Mouse (Mus musculus): ENCODE measurements around the gene Zfp575. TPM values are rescaled to one million over a fixed set of nuclear protein-coding genes. Genes with fewer than 3 reads are reported as not detected.

Gene Zfp575
- polyA plus RNA-seq, 1 experiment: 0.27 TPM

- DNase-seq: no peak
- TF ChIP-seq POLR2A (IDR thresholded peaks at IDR 0.05; ENCODE audit: borderline replicate concordance, extremely low read depth, low read depth, low read length): no peak
- no peak for TF ChIP-seq CTCF (IDR thresholded peaks at IDR 0.05; ENCODE audit: insufficient read depth, low read length)
- WGBS: 79% methylated on average over 6 of the region's 6 CpGs
- Histone ChIP-seq H3K4me3 (replicated peaks; ENCODE audit: extremely low read depth, low read depth, low read length) (no peak overlapping the region), H3K4me1 (ENCODE audit: control insufficient read depth, insufficient read depth, low read length) (peaks cover 2% of the 10 kb centered on the region; the same call in 1 of the 2 replicates)
These were observed 5.3 kb upstream of the Zfp575 start for GRCm38 (mm10) chr7:24592781-24593180.

DNA sequence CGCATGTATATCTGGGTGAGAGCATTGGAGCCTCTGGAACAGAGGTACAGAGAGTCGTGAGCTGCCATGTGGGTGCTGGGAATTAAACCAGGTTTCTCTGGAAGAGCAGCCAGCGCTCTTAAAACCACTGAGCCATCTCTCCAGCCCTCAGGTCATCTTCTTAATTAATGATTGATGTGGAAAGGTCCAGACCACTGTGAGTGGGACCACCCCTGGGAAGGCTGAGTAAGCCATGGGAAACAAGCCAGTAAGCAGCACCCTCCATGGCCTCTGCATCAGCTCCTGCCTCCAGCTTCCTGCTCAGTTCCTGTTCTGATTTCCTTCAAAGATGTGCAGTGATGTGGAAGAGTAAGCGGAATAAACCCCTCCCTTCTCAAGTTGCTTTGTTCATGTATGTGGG is 4.7 kb upstream of the Zfp575 start:
- 49% methylated on average over 4 of the region's 4 CpGs for WGBS
- DNase-seq: no peak
- H3K4me1 ChIP-seq (ENCODE audit: control insufficient read depth, insufficient read depth, low read length): peaks cover 7% of the 10 kb centered on the region; the same call in 1 of the 2 replicates
- no peak overlapping the region for H3K4me3 ChIP-seq (replicated peaks; ENCODE audit: extremely low read depth, low read depth, low read length)
- TF ChIP-seq POLR2A (IDR thresholded peaks at IDR 0.05; ENCODE audit: borderline replicate concordance, extremely low read depth, low read depth, low read length): no peak
- TF ChIP-seq CTCF (IDR thresholded peaks at IDR 0.05; ENCODE audit: insufficient read depth, low read length): no peak

DNA sequence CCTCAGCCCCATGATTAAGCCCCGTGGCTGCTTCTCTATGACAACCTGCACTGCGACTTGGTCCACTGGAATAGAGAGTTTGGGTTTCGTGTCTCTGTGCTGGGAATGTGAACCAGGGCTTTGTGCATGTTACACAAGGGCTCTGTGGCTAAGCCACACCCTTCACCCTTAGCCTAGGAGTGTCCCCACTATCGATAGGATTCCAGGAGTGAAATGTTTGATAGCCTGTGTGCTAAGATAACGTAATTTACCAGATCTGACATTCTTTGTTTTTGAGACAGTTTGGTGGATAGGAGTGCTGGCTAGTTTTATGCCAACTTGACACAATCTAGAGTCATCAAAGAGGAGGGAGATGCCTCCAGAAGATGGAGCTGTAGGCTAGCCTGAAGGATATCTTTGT is 4.3 kb upstream of the Zfp575 start:
- 67% methylated on average over 5 of the region's 5 CpGs for WGBS
- DNase-seq: no peak
- no peak for TF ChIP-seq POLR2A (IDR thresholded peaks at IDR 0.05; ENCODE audit: borderline replicate concordance, extremely low read depth, low read depth, low read length)
- TF ChIP-seq CTCF (IDR thresholded peaks at IDR 0.05; ENCODE audit: insufficient read depth, low read length): no peak
- Histone ChIP-seq H3K4me3 (replicated peaks; ENCODE audit: extremely low read depth, low read depth, low read length) (no peak overlapping the region), H3K4me1 (ENCODE audit: control insufficient read depth, insufficient read depth, low read length) (peaks cover 7% of the 10 kb centered on the region; the same call in 1 of the 2 replicates)

DNA sequence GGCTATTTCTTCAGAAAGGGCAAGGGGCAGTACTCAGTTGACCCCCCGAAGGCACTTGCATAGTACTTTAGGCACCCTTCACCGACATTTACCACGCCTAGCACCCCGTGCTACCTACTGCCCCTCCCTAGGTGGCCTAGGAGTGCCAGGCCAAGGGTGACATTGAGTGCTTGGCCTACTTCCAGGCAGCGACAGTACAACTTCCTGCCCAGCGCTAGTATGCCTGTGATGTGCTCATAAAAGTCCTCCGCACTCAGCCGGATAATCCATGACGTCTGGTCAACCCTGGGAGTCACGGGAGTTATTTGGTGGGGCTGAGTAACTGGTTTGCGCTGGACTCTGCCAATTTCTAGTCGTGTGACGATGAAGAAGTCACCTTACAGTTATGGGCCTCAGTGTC is 895 bp upstream of the Zfp575 start:
- no peak for DNase-seq
- Histone ChIP-seq H3K4me3 (replicated peaks; ENCODE audit: extremely low read depth, low read depth, low read length) (no peak overlapping the region), H3K4me1 (ENCODE audit: control insufficient read depth, insufficient read depth, low read length) (peaks cover 7% of the 10 kb centered on the region; the same call in 1 of the 2 replicates)
- 36% methylated on average over 13 of the region's 13 CpGs for WGBS
- TF ChIP-seq POLR2A (IDR thresholded peaks at IDR 0.05; ENCODE audit: borderline replicate concordance, extremely low read depth, low read depth, low read length) (no peak), CTCF (IDR thresholded peaks at IDR 0.05; ENCODE audit: insufficient read depth, low read length) (no peak)

DNA sequence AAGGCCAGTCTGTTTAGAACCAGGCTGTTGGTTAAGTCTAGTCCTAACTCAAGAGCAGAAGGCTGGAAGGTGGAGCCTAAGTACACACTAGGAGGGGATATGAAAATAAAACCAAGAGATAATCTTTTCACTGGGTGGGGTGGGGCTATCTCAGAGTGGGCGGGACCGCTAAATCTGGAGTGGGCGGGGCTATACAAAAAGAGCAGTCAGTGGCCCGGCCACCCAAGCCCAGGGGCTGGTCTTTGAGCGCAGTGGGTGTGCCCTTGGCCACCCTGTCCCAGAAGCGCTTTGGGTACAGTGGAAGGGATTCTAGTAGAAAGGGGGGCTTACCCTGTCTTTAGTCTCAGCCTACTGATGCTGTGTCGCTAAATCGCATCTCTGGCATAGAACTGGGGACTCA is 613 bp downstream of the Zfp575 start:
- no peak for DNase-seq
- H3K4me3 ChIP-seq (replicated peaks; ENCODE audit: extremely low read depth, low read depth, low read length): no peak overlapping the region

DNA sequence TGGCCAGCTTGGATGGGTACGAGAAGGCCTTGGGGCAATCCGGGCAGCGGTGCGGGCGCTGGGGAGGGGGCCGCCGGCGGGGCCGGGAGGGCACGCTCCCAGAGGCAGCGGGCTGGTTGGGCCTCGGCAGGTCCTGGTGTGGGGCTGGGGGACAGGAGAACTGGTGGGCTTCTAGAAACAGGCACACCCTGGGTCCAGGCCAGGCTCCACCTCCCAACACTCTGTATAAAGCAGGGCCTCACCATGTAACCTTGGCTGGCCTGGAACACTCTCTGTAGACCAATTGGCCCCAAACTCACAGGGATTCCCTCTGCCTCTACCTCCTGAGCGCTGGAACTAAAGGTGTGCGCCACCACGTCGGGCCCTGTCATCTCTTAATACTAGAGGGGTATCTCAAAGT is 1.4 kb downstream of the Zfp575 start:
- no peak overlapping the region for H3K4me3 ChIP-seq (replicated peaks; ENCODE audit: extremely low read depth, low read depth, low read length)
- H3K4me1 ChIP-seq (ENCODE audit: control insufficient read depth, insufficient read depth, low read length): peaks cover 7% of the 10 kb centered on the region; the same call in 1 of the 2 replicates
- TF ChIP-seq POLR2A (IDR thresholded peaks at IDR 0.05; ENCODE audit: borderline replicate concordance, extremely low read depth, low read depth, low read length): no peak
- TF ChIP-seq CTCF (IDR thresholded peaks at IDR 0.05; ENCODE audit: insufficient read depth, low read length): no peak
- 55% methylated on average over 16 of the region's 16 CpGs for WGBS
- no peak for DNase-seq

More for the DNA sequence above, 613 bp downstream of the Zfp575 start:
- WGBS: 10% methylated on average over 8 of the region's 8 CpGs
- TF ChIP-seq POLR2A (IDR thresholded peaks at IDR 0.05; ENCODE audit: borderline replicate concordance, extremely low read depth, low read depth, low read length) (no peak), CTCF (IDR thresholded peaks at IDR 0.05; ENCODE audit: insufficient read depth, low read length) (no peak)
- peaks cover 7% of the 10 kb centered on the region; the same call in 1 of the 2 replicates for H3K4me1 ChIP-seq (ENCODE audit: control insufficient read depth, insufficient read depth, low read length)

DNA sequence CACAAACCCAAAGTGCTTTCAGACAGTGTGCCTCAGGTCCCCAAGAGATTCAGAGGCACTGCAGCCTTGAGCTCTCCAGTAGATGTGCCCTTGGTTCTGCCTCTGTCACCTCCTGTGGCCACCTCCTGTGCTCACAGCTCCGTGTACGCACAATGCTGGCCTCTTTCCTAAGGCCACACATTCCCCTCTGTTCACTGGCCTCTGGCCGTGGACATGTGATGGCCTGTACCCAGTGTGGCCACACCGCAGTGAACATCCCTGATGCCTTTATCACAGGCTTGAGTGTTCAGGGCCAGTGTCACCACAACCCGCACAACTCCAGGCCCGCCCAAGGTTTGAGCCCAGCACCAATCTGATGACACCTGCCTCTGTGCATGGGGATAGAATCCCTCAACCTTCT is 2.6 kb downstream of the Zfp575 start:
- no peak for DNase-seq
- no peak overlapping the region for H3K4me3 ChIP-seq (replicated peaks; ENCODE audit: extremely low read depth, low read depth, low read length)
- peaks cover 7% of the 10 kb centered on the region; the same call in 1 of the 2 replicates for H3K4me1 ChIP-seq (ENCODE audit: control insufficient read depth, insufficient read depth, low read length)
- TF ChIP-seq POLR2A (IDR thresholded peaks at IDR 0.05; ENCODE audit: borderline replicate concordance, extremely low read depth, low read depth, low read length) (no peak), CTCF (IDR thresholded peaks at IDR 0.05; ENCODE audit: insufficient read depth, low read length) (no peak)
- WGBS: 83% methylated on average over 6 of the region's 6 CpGs

GRCm38 (mm10) chr7:24577811-24578210 is 9.6 kb downstream of the Zfp575 start:
- DNase-seq: no peak
- Histone ChIP-seq H3K4me3 (replicated peaks; ENCODE audit: extremely low read depth, low read depth, low read length) (no peak overlapping the region), H3K4me1 (ENCODE audit: control insufficient read depth, insufficient read depth, low read length) (no peaks in the 10 kb centered on the region)
- no peak for TF ChIP-seq CTCF (IDR thresholded peaks at IDR 0.05; ENCODE audit: insufficient read depth, low read length)
- no peak for TF ChIP-seq POLR2A (IDR thresholded peaks at IDR 0.05; ENCODE audit: borderline replicate concordance, extremely low read depth, low read depth, low read length)
- WGBS: 89% methylated on average over 10 of the region's 10 CpGs

- DNase-seq: no peak
- WGBS: 48% methylated on average over 12 of the region's 12 CpGs
- no peak overlapping the region for H3K4me3 ChIP-seq (replicated peaks; ENCODE audit: extremely low read depth, low read depth, low read length)
- H3K4me1 ChIP-seq (ENCODE audit: control insufficient read depth, insufficient read depth, low read length): no peaks in the 10 kb centered on the region
- TF ChIP-seq CTCF (IDR thresholded peaks at IDR 0.05; ENCODE audit: insufficient read depth, low read length) (no peak), POLR2A (IDR thresholded peaks at IDR 0.05; ENCODE audit: borderline replicate concordance, extremely low read depth, low read depth, low read length) (no peak)
These were observed 13.1 kb downstream of the Zfp575 start for GRCm38 (mm10) chr7:24574224-24574796.

GRCm38 (mm10) chr7:24572455-24572854 is 15.0 kb downstream of the Zfp575 start:
- 62% methylated on average over 5 of the region's 5 CpGs for WGBS
- no peak for TF ChIP-seq CTCF (IDR thresholded peaks at IDR 0.05; ENCODE audit: insufficient read depth, low read length)
- H3K4me3 ChIP-seq (replicated peaks; ENCODE audit: extremely low read depth, low read depth, low read length): no peak overlapping the region
- DNase-seq: no peak
- H3K4me1 ChIP-seq (ENCODE audit: control insufficient read depth, insufficient read depth, low read length): no peaks in the 10 kb centered on the region

All from lung, adult 2 months (tissue).